Mouse (Mus musculus): ENCODE data around the gene Sh3pxd2b. TPM values are rescaled to one million over a fixed set of nuclear protein-coding genes. Genes with fewer than 3 reads are reported as not detected.

Sh3pxd2b gene
- total and polyA plus RNA-seq, 2 experiments from 2014 or later: 3.3 to 12.4 TPM

DNA sequence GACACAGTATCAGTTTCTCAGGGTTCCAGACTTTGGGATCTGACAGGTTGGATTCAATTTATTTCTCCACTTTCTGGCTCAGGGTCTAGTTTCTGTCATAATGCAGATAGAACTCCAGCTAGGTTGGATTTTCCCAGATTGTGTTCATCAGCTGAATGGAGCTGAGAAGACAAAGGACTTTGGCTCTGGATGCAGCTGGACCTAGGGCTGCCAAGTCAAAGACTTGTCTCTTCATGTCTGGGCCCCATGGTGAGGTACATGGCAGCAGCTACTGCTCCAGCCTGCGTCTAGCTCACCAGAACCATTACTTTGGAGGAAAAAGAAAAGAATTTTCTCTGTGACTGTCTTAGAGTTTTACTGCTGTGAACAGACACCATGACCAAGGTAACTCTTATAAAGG, 28.5 kb downstream of the Sh3pxd2b start:
- no peaks in the 10 kb centered on the region; the same call in 1 of the 2 replicates for H3K9me3 ChIP-seq (replicated peaks; ENCODE audit: control insufficient read depth, low read length)
- DNase-seq (ENCODE audit: low spot score) (no peak), ATAC-seq (ENCODE audit: insufficient read depth, low read depth) (no peak)
- no peak for TF ChIP-seq EP300 (IDR thresholded peaks at IDR 0.05; ENCODE audit: low read depth)
- no peak for TF ChIP-seq CTCF (IDR thresholded peaks at IDR 0.05; ENCODE audit: low read depth)
- no peak overlapping the region for H3K9ac ChIP-seq (replicated peaks; ENCODE audit: low read depth, low read length)
- H3K27ac ChIP-seq (ENCODE audit: low read depth): no peak overlapping the region
- peaks cover 15% of the 10 kb centered on the region; the same call in 1 of the 2 replicates for H3K36me3 ChIP-seq (replicated peaks; ENCODE audit: control insufficient read depth, insufficient read depth, low read length)
- H3K4me3 ChIP-seq (ENCODE audit: low read depth, low read length): no peak overlapping the region
- WGBS: 89% methylated on average over 1 of the region's 1 CpGs
- H3K4me2 ChIP-seq (ENCODE audit: low read depth, low read length): no peak overlapping the region
- no peaks in the 10 kb centered on the region for H3K4me1 ChIP-seq (ENCODE audit: control insufficient read depth, insufficient read depth)
- H3K27me3 ChIP-seq (ENCODE audit: control insufficient read depth, insufficient read depth, low read length): no peaks in the 10 kb centered on the region

DNA sequence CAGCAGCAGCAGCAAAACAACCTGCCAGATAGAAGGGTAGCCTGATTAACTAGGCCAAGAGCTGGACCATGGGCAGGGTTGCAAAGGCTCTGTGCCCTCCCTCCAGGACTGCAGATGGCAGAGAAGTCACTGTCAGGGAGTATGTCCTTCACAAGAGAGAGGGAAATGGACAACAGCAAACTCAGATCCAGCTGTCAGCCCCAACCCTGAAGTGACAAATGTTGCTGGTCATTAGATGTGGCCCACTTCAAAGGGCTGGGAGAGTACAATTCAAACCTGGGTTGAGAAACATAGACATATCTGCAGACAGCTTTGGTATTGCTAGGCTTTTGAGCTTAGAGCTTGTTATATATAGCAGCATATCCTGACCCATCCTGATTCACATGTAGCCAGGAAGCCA, 32.3 kb downstream of the Sh3pxd2b start:
- Histone ChIP-seq H3K9me3 (replicated peaks; ENCODE audit: control insufficient read depth, low read length) (no peaks in the 10 kb centered on the region; the same call in 1 of the 2 replicates), H3K4me2 (ENCODE audit: low read depth, low read length) (no peak overlapping the region), H3K27ac (ENCODE audit: low read depth) (no peak overlapping the region), H3K9ac (replicated peaks; ENCODE audit: low read depth, low read length) (no peak overlapping the region), H3K4me3 (ENCODE audit: low read depth, low read length) (no peak overlapping the region), H3K4me1 (ENCODE audit: control insufficient read depth, insufficient read depth) (0 out of 2 replicates have a peak, but pooled peaks cover 8% of the 10 kb centered on the region), H3K36me3 (replicated peaks; ENCODE audit: control insufficient read depth, insufficient read depth, low read length) (peaks cover 18% of the 10 kb centered on the region; the same call in 1 of the 2 replicates), H3K27me3 (ENCODE audit: control insufficient read depth, insufficient read depth, low read length) (no peaks in the 10 kb centered on the region)
- DNase-seq (ENCODE audit: low spot score) (no peak), ATAC-seq (ENCODE audit: insufficient read depth, low read depth) (no peak)
- no peak for TF ChIP-seq EP300 (IDR thresholded peaks at IDR 0.05; ENCODE audit: low read depth)
- no peak for TF ChIP-seq CTCF (IDR thresholded peaks at IDR 0.05; ENCODE audit: low read depth)

DNA sequence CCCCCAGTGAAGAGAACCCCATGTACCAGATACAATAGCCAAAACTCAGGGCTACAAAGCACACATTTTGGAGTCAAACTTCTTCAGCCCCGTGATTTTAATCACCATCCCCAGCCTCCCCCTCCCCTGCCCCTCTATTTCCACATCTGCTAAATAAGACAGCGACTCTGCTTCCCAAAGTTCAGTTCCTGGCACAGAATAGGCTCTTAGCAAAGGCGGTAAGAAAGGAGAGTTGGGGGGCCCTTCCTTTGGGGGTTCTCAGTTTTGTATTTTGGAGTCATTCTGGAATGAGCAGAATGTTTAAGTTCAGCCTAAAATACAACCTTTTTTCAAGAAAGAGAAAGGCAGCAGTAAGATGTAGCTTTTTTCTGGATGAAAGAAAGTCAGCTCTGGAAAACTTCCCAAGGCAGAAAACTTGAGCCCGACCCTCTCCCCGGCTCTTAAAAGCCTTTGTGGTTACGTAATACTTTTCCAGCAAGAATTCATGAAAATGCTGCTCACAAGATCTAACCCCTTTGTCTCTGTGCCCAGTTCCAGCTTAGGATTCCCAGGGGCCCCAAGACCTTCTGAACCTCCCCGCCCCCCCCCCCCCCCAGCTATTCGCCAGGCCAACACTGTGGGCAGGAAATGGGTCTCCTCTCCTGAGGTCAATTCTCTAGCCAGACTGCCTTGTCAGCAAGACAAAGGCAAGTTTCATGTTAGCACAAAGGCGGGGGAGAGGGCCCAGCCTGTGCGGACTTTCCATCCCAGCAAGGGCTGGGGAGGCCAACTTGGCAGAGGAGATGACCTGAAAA, 35.9 kb downstream of the Sh3pxd2b start:
- DNase-seq (ENCODE audit: low spot score) (peak; percentile 74), ATAC-seq (ENCODE audit: insufficient read depth, low read depth) (peak; percentile 86)
- Histone ChIP-seq H3K4me1 (ENCODE audit: control insufficient read depth, insufficient read depth) (0 out of 2 replicates have a peak, but pooled peaks cover 8% of the 10 kb centered on the region), H3K4me2 (ENCODE audit: low read depth, low read length) (no peak overlapping the region), H3K36me3 (replicated peaks; ENCODE audit: control insufficient read depth, insufficient read depth, low read length) (peaks cover 13% of the 10 kb centered on the region; the same call in 1 of the 2 replicates), H3K9me3 (replicated peaks; ENCODE audit: control insufficient read depth, low read length) (no peaks in the 10 kb centered on the region), H3K9ac (replicated peaks; ENCODE audit: low read depth, low read length) (no peak overlapping the region), H3K27ac (ENCODE audit: low read depth) (peak overlapping the region; percentile 71), H3K27me3 (ENCODE audit: control insufficient read depth, insufficient read depth, low read length) (no peaks in the 10 kb centered on the region), H3K4me3 (ENCODE audit: low read depth, low read length) (no peak overlapping the region)
- 49% methylated on average over 10 of the region's 10 CpGs for WGBS
- TF ChIP-seq EP300 (IDR thresholded peaks at IDR 0.05; ENCODE audit: low read depth) (0 out of 2 replicates have a peak, but pooled peaks have one; percentile 39), CTCF (IDR thresholded peaks at IDR 0.05; ENCODE audit: low read depth) (no peak)

DNA sequence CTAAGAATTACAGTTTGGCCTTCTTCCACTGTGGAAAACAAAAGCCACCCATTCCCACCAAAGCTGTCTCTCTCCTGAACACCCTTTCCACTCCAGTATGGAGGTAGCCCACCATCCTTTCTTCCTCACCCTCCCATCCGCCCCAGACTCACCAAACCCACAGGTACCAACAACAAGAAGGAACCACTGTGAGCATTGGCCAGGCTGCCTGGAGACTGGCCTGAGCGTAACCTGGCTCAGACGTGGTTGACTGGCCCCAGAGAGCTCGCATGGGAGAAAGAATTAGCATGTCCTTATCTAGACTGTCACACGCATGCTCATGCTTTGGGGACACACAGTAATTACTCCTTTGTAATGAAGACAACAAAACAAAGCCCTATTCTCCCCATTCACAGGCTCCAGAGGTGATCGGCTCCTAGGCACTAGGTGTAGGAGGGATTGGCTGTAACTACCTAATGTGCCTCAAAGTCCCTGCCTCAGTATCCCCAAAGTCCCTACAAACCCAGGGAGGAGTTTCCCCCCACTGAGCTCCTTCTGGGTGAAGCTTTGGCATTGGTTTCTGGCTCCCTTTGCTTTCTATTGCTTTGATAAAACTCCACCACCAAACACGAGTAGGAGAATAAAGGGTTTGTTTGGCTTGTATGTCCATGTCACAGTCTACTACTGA, 36.6 kb downstream of the Sh3pxd2b start:
- H3K4me2 ChIP-seq (ENCODE audit: low read depth, low read length): no peak overlapping the region
- ATAC-seq (ENCODE audit: insufficient read depth, low read depth): 0 out of 2 replicates have a peak, but pooled peaks have one; percentile 19
- H3K4me3 ChIP-seq (ENCODE audit: low read depth, low read length): no peak overlapping the region
- DNase-seq (ENCODE audit: low spot score): no peak
- 0 out of 2 replicates have a peak, but pooled peaks cover 8% of the 10 kb centered on the region for H3K4me1 ChIP-seq (ENCODE audit: control insufficient read depth, insufficient read depth)
- H3K27ac ChIP-seq (ENCODE audit: low read depth): peak overlapping the region; percentile 71
- H3K36me3 ChIP-seq (replicated peaks; ENCODE audit: control insufficient read depth, insufficient read depth, low read length): peaks cover 11% of the 10 kb centered on the region; the same call in 1 of the 2 replicates
- no peaks in the 10 kb centered on the region for H3K27me3 ChIP-seq (ENCODE audit: control insufficient read depth, insufficient read depth, low read length)
- TF ChIP-seq CTCF (IDR thresholded peaks at IDR 0.05; ENCODE audit: low read depth) (no peak), EP300 (IDR thresholded peaks at IDR 0.05; ENCODE audit: low read depth) (no peak)
- WGBS: 69% methylated on average over 7 of the region's 7 CpGs
- no peaks in the 10 kb centered on the region for H3K9me3 ChIP-seq (replicated peaks; ENCODE audit: control insufficient read depth, low read length)
- H3K9ac ChIP-seq (replicated peaks; ENCODE audit: low read depth, low read length): no peak overlapping the region

DNA sequence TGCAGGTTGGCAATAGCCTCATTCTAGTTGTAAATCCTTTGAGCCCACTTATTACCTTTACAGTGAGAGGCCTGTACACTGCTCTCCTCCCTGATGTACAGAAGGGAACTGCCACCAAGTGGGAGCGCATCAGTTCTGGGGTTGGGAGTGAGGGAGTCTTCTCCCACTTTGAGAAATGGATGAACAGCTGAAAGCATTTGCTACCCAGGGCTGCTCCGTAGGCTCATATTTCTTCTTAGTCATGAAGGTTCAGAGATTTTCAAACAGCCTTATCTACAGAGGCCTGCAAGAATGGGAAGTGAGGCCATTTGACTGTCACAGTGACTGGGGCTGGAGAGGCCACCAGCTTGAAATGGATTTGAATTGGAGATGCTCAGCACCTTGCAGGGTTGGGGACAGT, 38.4 kb downstream of the Sh3pxd2b start:
- Histone ChIP-seq H3K4me2 (ENCODE audit: low read depth, low read length) (no peak overlapping the region), H3K36me3 (replicated peaks; ENCODE audit: control insufficient read depth, insufficient read depth, low read length) (peaks cover 8% of the 10 kb centered on the region; the same call in 1 of the 2 replicates), H3K27ac (ENCODE audit: low read depth) (no peak overlapping the region), H3K9ac (replicated peaks; ENCODE audit: low read depth, low read length) (no peak overlapping the region), H3K4me1 (ENCODE audit: control insufficient read depth, insufficient read depth) (0 out of 2 replicates have a peak, but pooled peaks cover 8% of the 10 kb centered on the region), H3K9me3 (replicated peaks; ENCODE audit: control insufficient read depth, low read length) (no peaks in the 10 kb centered on the region), H3K4me3 (ENCODE audit: low read depth, low read length) (no peak overlapping the region), H3K27me3 (ENCODE audit: control insufficient read depth, insufficient read depth, low read length) (no peaks in the 10 kb centered on the region)
- no peak for DNase-seq (ENCODE audit: low spot score)
- WGBS: 75% methylated on average over 2 of the region's 2 CpGs
- TF ChIP-seq EP300 (IDR thresholded peaks at IDR 0.05; ENCODE audit: low read depth): no peak
- ATAC-seq (ENCODE audit: insufficient read depth, low read depth): no peak

Data from heart, postnatal 0 days (tissue).